Mouse (Mus musculus): ENCODE results near the gene Dusp19. TPM values are rescaled to one million over a fixed set of nuclear protein-coding genes. Genes with fewer than 3 reads are reported as not detected.

Gene Dusp19
- polyA plus RNA-seq (2012; rRNA removed): 14.8 and 15.0 TPM in 2 replicates
- polyA plus RNA-seq (2014; fragmentation: Nextera tagmentation; extraction: Ambion mirVana): 19.1 and 20.7 TPM in 2 replicates

- Histone ChIP-seq H3K27ac (replicated peaks; ENCODE audit: low read depth, low read length) (peak within 1 kb of the TSS; percentile 28; the same call in 1 of the 2 replicates), H3K36me3 (ENCODE audit: control insufficient read depth, insufficient read depth, low read length) (no peaks in the 10 kb centered on the region; the same call in 1 of the 2 replicates), H3K4me3 (replicated peaks; ENCODE audit: low read length) (peak within 1 kb of the TSS; percentile 59), H3K9me3 (ENCODE audit: control insufficient read depth, low read length) (no peaks in the 10 kb centered on the region), H3K9ac (ENCODE audit: low read depth, low read length, severe bottlenecking) (peak within 1 kb of the TSS; percentile 73), H3K4me1 (ENCODE audit: control insufficient read depth, insufficient read depth, low read length) (peaks cover 3% of the 10 kb centered on the region; the same call in 1 of the 2 replicates), H3K27me3 (ENCODE audit: control insufficient read depth, insufficient read depth, low read length) (no peaks in the 10 kb centered on the region), H3K4me2 (replicated peaks; ENCODE audit: low read depth, low read length, severe bottlenecking) (peak within 1 kb of the TSS; percentile 61)
- TF ChIP-seq POLR2A (IDR thresholded peaks at IDR 0.05; ENCODE audit: borderline replicate concordance, extremely low read depth, insufficient read depth, insufficient read length): peak; percentile 73; the same call in 1 of the 2 replicates
- ATAC-seq (ENCODE audit: low FRiP score, low read depth): peak; percentile 99
- peak; percentile 97 for DNase-seq (ENCODE audit: low spot score)
- WGBS: 3% methylated on average over 21 of the region's 21 CpGs
Observed at GRCm38 (mm10) chr2:80616854-80617737, at the start of gene Dusp19, which contains the start of gene Nup35. Dusp19 (plus strand) TSS chr2:80617045. Nup35 (plus strand) TSS chr2:80617236.

GRCm38 (mm10) chr2:80567411-80567810 lies 49.4 kb upstream of the Dusp19 start:
- Histone ChIP-seq H3K9ac (ENCODE audit: low read depth, low read length, severe bottlenecking) (no peak overlapping the region), H3K27me3 (ENCODE audit: control insufficient read depth, insufficient read depth, low read length) (no peaks in the 10 kb centered on the region), H3K9me3 (ENCODE audit: control insufficient read depth, low read length) (no peaks in the 10 kb centered on the region), H3K4me2 (replicated peaks; ENCODE audit: low read depth, low read length, severe bottlenecking) (no peak overlapping the region), H3K4me1 (ENCODE audit: control insufficient read depth, insufficient read depth, low read length) (no peaks in the 10 kb centered on the region), H3K27ac (replicated peaks; ENCODE audit: low read depth, low read length) (no peak overlapping the region), H3K36me3 (ENCODE audit: control insufficient read depth, insufficient read depth, low read length) (peaks cover 3% of the 10 kb centered on the region), H3K4me3 (replicated peaks; ENCODE audit: low read length) (no peak overlapping the region)
- 87% methylated on average over 4 of the region's 4 CpGs for WGBS
- no peak for TF ChIP-seq POLR2A (IDR thresholded peaks at IDR 0.05; ENCODE audit: borderline replicate concordance, extremely low read depth, insufficient read depth, insufficient read length)
- DNase-seq (ENCODE audit: low spot score) (no peak), ATAC-seq (ENCODE audit: low FRiP score, low read depth) (no peak)

- WGBS: 59% methylated on average over 4 of the region's 4 CpGs
- H3K4me1 ChIP-seq (ENCODE audit: control insufficient read depth, insufficient read depth, low read length): no peaks in the 10 kb centered on the region
- peaks cover 3% of the 10 kb centered on the region for H3K36me3 ChIP-seq (ENCODE audit: control insufficient read depth, insufficient read depth, low read length)
- H3K27me3 ChIP-seq (ENCODE audit: control insufficient read depth, insufficient read depth, low read length): no peaks in the 10 kb centered on the region
- no peak overlapping the region for H3K4me2 ChIP-seq (replicated peaks; ENCODE audit: low read depth, low read length, severe bottlenecking)
- DNase-seq (ENCODE audit: low spot score) (no peak), ATAC-seq (ENCODE audit: low FRiP score, low read depth) (no peak)
- no peak overlapping the region for H3K9ac ChIP-seq (ENCODE audit: low read depth, low read length, severe bottlenecking)
- TF ChIP-seq POLR2A (IDR thresholded peaks at IDR 0.05; ENCODE audit: borderline replicate concordance, extremely low read depth, insufficient read depth, insufficient read length): no peak
- H3K4me3 ChIP-seq (replicated peaks; ENCODE audit: low read length): no peak overlapping the region
- no peaks in the 10 kb centered on the region for H3K9me3 ChIP-seq (ENCODE audit: control insufficient read depth, low read length)
- no peak overlapping the region for H3K27ac ChIP-seq (replicated peaks; ENCODE audit: low read depth, low read length)
Observed at GRCm38 (mm10) chr2:80570656-80571055, 46.2 kb upstream of the Dusp19 start.

GRCm38 (mm10) chr2:80577286-80577685 lies 39.6 kb upstream of the Dusp19 start:
- ATAC-seq (ENCODE audit: low FRiP score, low read depth) (no peak), DNase-seq (ENCODE audit: low spot score) (no peak)
- Histone ChIP-seq H3K27me3 (ENCODE audit: control insufficient read depth, insufficient read depth, low read length) (no peaks in the 10 kb centered on the region), H3K4me1 (ENCODE audit: control insufficient read depth, insufficient read depth, low read length) (peaks cover 11% of the 10 kb centered on the region), H3K36me3 (ENCODE audit: control insufficient read depth, insufficient read depth, low read length) (no peaks in the 10 kb centered on the region), H3K4me2 (replicated peaks; ENCODE audit: low read depth, low read length, severe bottlenecking) (no peak overlapping the region), H3K4me3 (replicated peaks; ENCODE audit: low read length) (no peak overlapping the region), H3K27ac (replicated peaks; ENCODE audit: low read depth, low read length) (no peak overlapping the region), H3K9ac (ENCODE audit: low read depth, low read length, severe bottlenecking) (no peak overlapping the region), H3K9me3 (ENCODE audit: control insufficient read depth, low read length) (no peaks in the 10 kb centered on the region)
- WGBS: 85% methylated on average over 1 of the region's 1 CpGs
- no peak for TF ChIP-seq POLR2A (IDR thresholded peaks at IDR 0.05; ENCODE audit: borderline replicate concordance, extremely low read depth, insufficient read depth, insufficient read length)

GRCm38 (mm10) chr2:80579253-80579891 lies 37.5 kb upstream of the Dusp19 start:
- Histone ChIP-seq H3K4me3 (replicated peaks; ENCODE audit: low read length) (peak overlapping the region; percentile 16), H3K4me1 (ENCODE audit: control insufficient read depth, insufficient read depth, low read length) (peaks cover 11% of the 10 kb centered on the region), H3K4me2 (replicated peaks; ENCODE audit: low read depth, low read length, severe bottlenecking) (peak overlapping the region; percentile 38), H3K27ac (replicated peaks; ENCODE audit: low read depth, low read length) (no peak overlapping the region), H3K36me3 (ENCODE audit: control insufficient read depth, insufficient read depth, low read length) (no peaks in the 10 kb centered on the region), H3K27me3 (ENCODE audit: control insufficient read depth, insufficient read depth, low read length) (no peaks in the 10 kb centered on the region), H3K9me3 (ENCODE audit: control insufficient read depth, low read length) (no peaks in the 10 kb centered on the region), H3K9ac (ENCODE audit: low read depth, low read length, severe bottlenecking) (no peak overlapping the region)
- DNase-seq (ENCODE audit: low spot score) (no peak), ATAC-seq (ENCODE audit: low FRiP score, low read depth) (no peak)
- WGBS: 33% methylated on average over 6 of the region's 6 CpGs
- no peak for TF ChIP-seq POLR2A (IDR thresholded peaks at IDR 0.05; ENCODE audit: borderline replicate concordance, extremely low read depth, insufficient read depth, insufficient read length)

All from limb, embryonic 14.5 days (tissue).